Mouse (Mus musculus) spleen, embryonic (tissue): ENCODE measurements around the gene Anxa1.

Experiments
- CTCF ChIA-PET: fragments of 350-600 bp; sonication (Branson Sonifier 250); formaldehyde crosslinking; loops from one replicate; lab custom pipeline; 2022; lab: Charles Lee

Anxa1 gene

GRCm38 (mm10) chr19:20381207-20381752, 9.5 kb downstream of the Anxa1 start:
- CTCF ChIA-PET = interaction anchor here (0.6 kb wide), 1 partner anchor 9 kb away, joined by 4 read pairs; no protein-coding TSS in a partner anchor

GRCm38 (mm10) chr19:20370175-20370574, 20.6 kb downstream of the Anxa1 start:
- CTCF ChIA-PET = no interaction called here

GRCm38 (mm10) chr19:20366571-20366970, 24.2 kb downstream of the Anxa1 start:
- CTCF ChIA-PET = no interaction called here

- CTCF ChIA-PET = no interaction called here
These were observed 24.7 kb downstream of the Anxa1 start for GRCm38 (mm10) chr19:20366010-20366409.

GRCm38 (mm10) chr19:20365364-20365763, 25.4 kb downstream of the Anxa1 start:
- CTCF ChIA-PET = no interaction called here

GRCm38 (mm10) chr19:20364931-20365330, 25.8 kb downstream of the Anxa1 start:
- CTCF ChIA-PET = no interaction called here

- CTCF ChIA-PET = no interaction called here
These were observed 27.5 kb downstream of the Anxa1 start for GRCm38 (mm10) chr19:20363221-20363620.

- CTCF ChIA-PET = interaction anchor here (0.7 kb wide), 2 partner anchors 10 to 73 kb away, joined by 4 to 6 read pairs; no protein-coding TSS in a partner anchor
These were observed 28.7 kb downstream of the Anxa1 start for GRCm38 (mm10) chr19:20361917-20362577.

- CTCF ChIA-PET = no interaction called here
These were observed 32.1 kb downstream of the Anxa1 start for GRCm38 (mm10) chr19:20358679-20359078.

GRCm38 (mm10) chr19:20345317-20345917, 45.3 kb downstream of the Anxa1 start:
- CTCF ChIA-PET = interaction anchor here (0.7 kb wide), 2 partner anchors 95 to 1762 kb away, joined by 4 to 24 read pairs; no protein-coding TSS in a partner anchor

- CTCF ChIA-PET = interaction anchor here (0.7 kb wide), 1 partner anchor 96 kb away, joined by 4 read pairs; no protein-coding TSS in a partner anchor
These were observed 46.0 kb downstream of the Anxa1 start for GRCm38 (mm10) chr19:20344511-20345316.

- CTCF ChIA-PET = no interaction called here
These were observed 46.7 kb downstream of the Anxa1 start for GRCm38 (mm10) chr19:20344052-20344451.
